In genomic region chr12:112663716-112664115, GRCm38 (mm10) we compare ENCODE assay signal across 11 mouse cellular contexts. TPM values are rescaled to one million over a fixed set of nuclear protein-coding genes. Genes with fewer than 3 reads are reported as not detected.
DNase-seq lines count a peak whose midpoint lies in the region; ATAC-seq lines count a peak whose summit lies in the region.
"Had no signal": no experiment of that assay in that cellular context is flagged by ENCODE, and none has a peak within 500 bp of the region (broad histone marks: within the 10 kb centered on the region; RNA-seq: fewer than 3 reads in every experiment).

No protein-coding gene starts in this region.

- WGBS in heart, embryonic 11.5 days (ENCODE audit: insufficient replicate concordance): 90% methylated on average over 12 of the region's 12 CpGs
- WGBS in neural tube, embryonic 11.5 days: 68% methylated on average over 12 of the region's 12 CpGs
- 87% methylated on average over 12 of the region's 12 CpGs for WGBS in limb, embryonic 13.5 days
- WGBS in stomach, embryonic 15.5 days: 73% methylated on average over 12 of the region's 12 CpGs

- peak overlapping the region; percentile 23 for H3K9ac ChIP-seq in heart, embryonic 11.5 days (ENCODE audit: low read depth, low read length)
- peak overlapping the region; percentile 37 for H3K9ac ChIP-seq in neural tube, embryonic 11.5 days (ENCODE audit: low read length)
- H3K9ac ChIP-seq in limb, embryonic 13.5 days: peak overlapping the region; percentile 39; the same call in 1 of the 2 replicates
- no peak overlapping the region for H3K9ac ChIP-seq in stomach, embryonic 15.5 days

- DNase-seq in heart, postnatal 10 days: no peak
- peak; percentile 41 for DNase-seq in neural tube, embryonic 11.5 days (ENCODE audit: low spot score)
- no peak for DNase-seq in neural tube, embryonic 10.5 days (ENCODE audit: extremely low spot score, low spot score)
- DNase-seq in layer of hippocampus, adult 8-10 months (ENCODE audit: low spot score in 2 of 2): no peak
- DNase-seq in kidney, postnatal 14 days: no peak
- DNase-seq: adrenal gland, postnatal 36 days had no signal

- no peak overlapping the region for H3K4me2 ChIP-seq in heart, embryonic 11.5 days
- H3K4me2 ChIP-seq in neural tube, embryonic 11.5 days (ENCODE audit: low read depth): 0 out of 2 replicates have a peak overlapping the region, but pooled peaks have one; percentile 12
- H3K4me2 ChIP-seq in limb, embryonic 13.5 days (replicated peaks): no peak overlapping the region
- H3K4me2 ChIP-seq in stomach, embryonic 15.5 days: no peak overlapping the region
- H3K4me2 ChIP-seq: liver, embryonic 11.5 days had no signal

- H3K27ac ChIP-seq in heart, embryonic 11.5 days (ENCODE audit: low read depth, low read length): no peak overlapping the region
- peak overlapping the region; percentile 74 for H3K27ac ChIP-seq in neural tube, embryonic 11.5 days (ENCODE audit: low read depth, low read length)
- H3K27ac ChIP-seq in limb, embryonic 13.5 days: peak overlapping the region; percentile 55; the same call in 1 of the 2 replicates
- H3K27ac ChIP-seq in stomach, embryonic 15.5 days: peak overlapping the region; percentile 90

- no peaks in the 10 kb centered on the region for H3K27me3 ChIP-seq in heart, embryonic 11.5 days (ENCODE audit: control insufficient read depth, insufficient read depth, low read length)
- no peaks in the 10 kb centered on the region for H3K27me3 ChIP-seq in neural tube, embryonic 11.5 days (ENCODE audit: control insufficient read depth, insufficient read depth, low read length)
- H3K27me3 ChIP-seq in limb, embryonic 13.5 days: no peaks in the 10 kb centered on the region
- H3K27me3 ChIP-seq in stomach, embryonic 15.5 days (replicated peaks): no peaks in the 10 kb centered on the region
- H3K27me3 ChIP-seq: megakaryocyte, embryonic 14.5 days had no signal

- intact Hi-C loops in heart, postnatal 10 days (cut with DNase I): no loop called here

- peaks cover 82% of the 10 kb centered on the region for H3K4me1 ChIP-seq in heart, embryonic 11.5 days (ENCODE audit: control insufficient read depth, insufficient read depth, low read length)
- peaks cover 57% of the 10 kb centered on the region for H3K4me1 ChIP-seq in neural tube, embryonic 11.5 days (ENCODE audit: control insufficient read depth, insufficient read depth, low read length)
- H3K4me1 ChIP-seq in limb, embryonic 13.5 days: peaks cover 79% of the 10 kb centered on the region
- H3K4me1 ChIP-seq in stomach, embryonic 15.5 days: peaks cover 92% of the 10 kb centered on the region

- no peak overlapping the region for H3K4me3 ChIP-seq in heart, embryonic 11.5 days (ENCODE audit: low read depth, low read length)
- H3K4me3 ChIP-seq in neural tube, embryonic 11.5 days (ENCODE audit: low read depth, low read length): no peak overlapping the region
- no peak overlapping the region for H3K4me3 ChIP-seq in limb, embryonic 13.5 days
- H3K4me3 ChIP-seq in stomach, embryonic 15.5 days (replicated peaks): no peak overlapping the region
- H3K4me3 ChIP-seq: megakaryocyte, embryonic 14.5 days had no signal

- no peak for ATAC-seq in heart, embryonic 11.5 days (replicated peaks; ENCODE audit: insufficient number of reproducible peaks, low FRiP score, low TSS enrichment)
- peak; percentile 32 for ATAC-seq in neural tube, embryonic 11.5 days (ENCODE audit: insufficient read depth, low FRiP score, low TSS enrichment)
- ATAC-seq in limb, embryonic 13.5 days (ENCODE audit: low FRiP score, low read depth): no peak
- no peak; the same call in 1 of the 2 replicates for ATAC-seq in stomach, embryonic 15.5 days (ENCODE audit: insufficient read depth, low FRiP score, low read depth)

- H3K36me3 ChIP-seq in heart, embryonic 11.5 days (ENCODE audit: control insufficient read depth, insufficient read depth, low read length): peaks cover 35% of the 10 kb centered on the region
- peaks cover 10% of the 10 kb centered on the region for H3K36me3 ChIP-seq in neural tube, embryonic 11.5 days (ENCODE audit: control insufficient read depth, insufficient read depth, low read length)
- peaks cover 98% of the 10 kb centered on the region for H3K36me3 ChIP-seq in limb, embryonic 13.5 days
- peaks cover 45% of the 10 kb centered on the region for H3K36me3 ChIP-seq in stomach, embryonic 15.5 days

- no peaks in the 10 kb centered on the region for H3K9me3 ChIP-seq in heart, embryonic 11.5 days (replicated peaks; ENCODE audit: control insufficient read depth, low read length)
- no peaks in the 10 kb centered on the region for H3K9me3 ChIP-seq in neural tube, embryonic 11.5 days (ENCODE audit: control insufficient read depth, low read length)
- H3K9me3 ChIP-seq in limb, embryonic 13.5 days: no peaks in the 10 kb centered on the region
- no peaks in the 10 kb centered on the region for H3K9me3 ChIP-seq in stomach, embryonic 15.5 days
- H3K9me3 ChIP-seq: megakaryocyte, embryonic 14.5 days had no signal

RNA-seq across cellular contexts. Expression of gene Akt1, which starts 11.0 kb away (rescaled TPM):
- polyA plus RNA-seq in heart, embryonic 11.5 days (2014; fragmentation: Nextera tagmentation; extraction: Ambion mirVana): 94.2 and 108 TPM in 2 replicates
- total RNA-seq in heart, postnatal 10 days (2021): 100 to 1,000 TPM; 346 to 355 TPM
- 124 and 126 TPM in 2 replicates for polyA plus RNA-seq in neural tube, embryonic 11.5 days (2014; fragmentation: Nextera tagmentation; extraction: Ambion mirVana)
- polyA plus RNA-seq in limb, embryonic 13.5 days (2015; fragmentation: Nextera tagmentation; extraction: Ambion mirVana): 62.5 and 71.0 TPM in 2 replicates
- polyA plus RNA-seq in stomach, embryonic 15.5 days (2015; fragmentation: Nextera tagmentation; extraction: Ambion mirVana): 161 and 170 TPM in 2 replicates
- total RNA-seq in layer of hippocampus, adult 8-10 months (2022): 100 to 1,000 TPM; 153 to 162 (median 161) TPM

RNA-seq across cellular contexts. Expression of gene Zbtb42, which starts 14.9 kb away (rescaled TPM):
- polyA plus RNA-seq in heart, embryonic 11.5 days (2014; fragmentation: Nextera tagmentation; extraction: Ambion mirVana): 2.8 and 4.2 TPM in 2 replicates
- 1 to 10 TPM; 7.7 to 8.5 TPM for total RNA-seq in heart, postnatal 10 days (2021)
- polyA plus RNA-seq in neural tube, embryonic 11.5 days (2014; fragmentation: Nextera tagmentation; extraction: Ambion mirVana): 4.4 and 6.7 TPM in 2 replicates
- 2.2 and 2.4 TPM in 2 replicates for polyA plus RNA-seq in limb, embryonic 13.5 days (2015; fragmentation: Nextera tagmentation; extraction: Ambion mirVana)
- polyA plus RNA-seq in stomach, embryonic 15.5 days (2015; fragmentation: Nextera tagmentation; extraction: Ambion mirVana): 9.3 and 10.8 TPM in 2 replicates
- 1 to 10 TPM in 3 of 4 experiments, under 1 TPM in 1; 0.98 to 2.2 (median 1.1) TPM for total RNA-seq in layer of hippocampus, adult 8-10 months (2022)

RNA-seq across cellular contexts. Expression of gene Siva1, which starts 19.2 kb away (rescaled TPM):
- polyA plus RNA-seq in heart, embryonic 11.5 days (2014; fragmentation: Nextera tagmentation; extraction: Ambion mirVana): 141 and 156 TPM in 2 replicates
- 10 to 100 TPM; 26.4 to 31.4 TPM for total RNA-seq in heart, postnatal 10 days (2021)
- 217 and 219 TPM in 2 replicates for polyA plus RNA-seq in neural tube, embryonic 11.5 days (2014; fragmentation: Nextera tagmentation; extraction: Ambion mirVana)
- polyA plus RNA-seq in limb, embryonic 13.5 days (2015; fragmentation: Nextera tagmentation; extraction: Ambion mirVana): 246 and 251 TPM in 2 replicates
- polyA plus RNA-seq in stomach, embryonic 15.5 days (2015; fragmentation: Nextera tagmentation; extraction: Ambion mirVana): 198 and 214 TPM in 2 replicates
- 10 to 100 TPM; 20.8 to 23.5 (median 22.1) TPM for total RNA-seq in layer of hippocampus, adult 8-10 months (2022)

RNA-seq across cellular contexts. Expression of gene Adssl1, which starts 43.9 kb away (rescaled TPM):
- 73.3 and 75.2 TPM in 2 replicates for polyA plus RNA-seq in heart, embryonic 11.5 days (2014; fragmentation: Nextera tagmentation; extraction: Ambion mirVana)
- total RNA-seq in heart, postnatal 10 days (2021): 100 to 1,000 TPM; 129 to 136 TPM
- 4.6 and 4.7 TPM in 2 replicates for polyA plus RNA-seq in neural tube, embryonic 11.5 days (2014; fragmentation: Nextera tagmentation; extraction: Ambion mirVana)
- 12.8 and 14.7 TPM in 2 replicates for polyA plus RNA-seq in limb, embryonic 13.5 days (2015; fragmentation: Nextera tagmentation; extraction: Ambion mirVana)
- polyA plus RNA-seq in stomach, embryonic 15.5 days (2015; fragmentation: Nextera tagmentation; extraction: Ambion mirVana): 4.3 and 4.4 TPM in 2 replicates
- total RNA-seq in layer of hippocampus, adult 8-10 months (2022): 10 to 100 TPM in 3 of 4 experiments, 1 to 10 TPM in 1; 9.6 to 30.4 (median 20.8) TPM

RNA-seq across cellular contexts. Expression of gene Cep170b, which starts 56.5 kb away (rescaled TPM):
- polyA plus RNA-seq in heart, embryonic 11.5 days (2014; fragmentation: Nextera tagmentation; extraction: Ambion mirVana): 2.6 and 3.1 TPM in 2 replicates
- 10 to 100 TPM; 11.3 to 11.9 TPM for total RNA-seq in heart, postnatal 10 days (2021)
- 10.2 and 10.7 TPM in 2 replicates for polyA plus RNA-seq in neural tube, embryonic 11.5 days (2014; fragmentation: Nextera tagmentation; extraction: Ambion mirVana)
- polyA plus RNA-seq in limb, embryonic 13.5 days (2015; fragmentation: Nextera tagmentation; extraction: Ambion mirVana): 14.7 and 16.6 TPM in 2 replicates
- 24.3 and 24.6 TPM in 2 replicates for polyA plus RNA-seq in stomach, embryonic 15.5 days (2015; fragmentation: Nextera tagmentation; extraction: Ambion mirVana)
- total RNA-seq in layer of hippocampus, adult 8-10 months (2022): 100 to 1,000 TPM; 190 to 216 (median 203) TPM
